Mouse (Mus musculus): Measurements from ENCODE around the gene Zfp991.
"Not testable (repeated sequence)": the region's sequence is repeated elsewhere in the genome, so short reads cannot be mapped to it uniquely, and the experiment has no call there.

DNA sequence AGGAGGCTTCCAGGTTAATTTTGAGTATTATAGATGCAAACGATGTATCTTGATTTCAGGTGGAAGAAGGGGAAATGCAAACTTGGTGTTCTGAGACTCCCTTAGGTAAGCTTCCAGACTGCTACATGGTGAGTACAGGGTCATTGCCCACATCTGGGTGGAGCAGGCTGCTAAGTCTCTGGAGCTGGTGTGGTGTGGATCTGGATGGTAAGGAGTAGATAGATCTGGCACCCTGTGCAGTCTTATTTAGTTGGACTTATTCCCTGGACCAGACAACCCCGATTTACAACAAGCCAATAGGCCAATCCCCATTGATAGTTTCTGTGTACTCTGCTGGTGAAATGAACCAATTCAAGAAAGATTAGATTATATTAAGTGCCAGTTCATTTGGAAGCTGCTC is 33.4 kb downstream of the Zfp991 start:
- not testable (repeated sequence) for TF ChIP-seq CTCF (IDR thresholded peaks at IDR 0.05; ENCODE audit: insufficient read depth, low read length); POLR2A (IDR thresholded peaks at IDR 0.05; ENCODE audit: borderline replicate concordance, extremely low read depth, low read depth, low read length)

Measured in lung, adult 2 months (tissue).